Mouse (Mus musculus) ovary, postnatal 10 days (tissue): ENCODE measurements around the gene Abhd6.

ENCODE experiments used
- DNase-seq: peaks from one replicate; pipeline ENCODE4 v3.0.0; 2022; ENCODE audit warnings: low spot score

The Abhd6 gene

DNA sequence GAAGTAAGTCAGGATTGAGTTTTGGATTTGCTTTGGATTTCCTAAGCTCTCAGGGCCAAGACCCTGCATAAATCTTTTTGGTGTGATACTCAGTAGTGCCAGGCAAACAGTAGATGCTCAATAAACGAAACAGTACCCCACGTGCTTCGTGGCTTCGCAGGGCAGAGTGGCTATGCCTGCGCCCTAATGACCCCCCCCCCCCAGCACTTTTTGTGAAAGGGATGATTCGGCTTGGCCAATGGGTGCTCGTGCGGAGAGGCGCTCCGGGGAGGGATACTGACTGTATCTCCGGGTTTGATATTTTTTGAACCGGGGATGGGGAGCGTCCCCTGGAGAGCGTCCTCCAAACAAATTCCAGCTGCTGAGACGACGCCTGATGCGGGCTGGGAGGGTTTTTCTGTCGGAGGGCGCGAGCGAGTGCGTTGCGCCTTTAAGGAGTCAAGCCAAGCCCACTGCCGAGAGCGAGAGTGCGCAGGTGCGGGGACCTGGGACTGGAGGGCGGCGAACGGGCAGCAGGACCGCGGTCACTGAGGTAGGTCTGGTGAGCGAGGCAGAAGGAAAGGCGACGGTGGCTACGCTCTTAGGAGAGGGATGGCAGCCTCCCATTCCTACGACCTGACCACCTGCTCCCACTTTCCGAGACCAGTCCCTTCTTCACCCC, at the start of gene Abhd6:
TSS of gene Abhd6 (plus strand) at position 471 of the 661 bp plus-strand sequence.
- peak; percentile 71 for DNase-seq

DNA sequence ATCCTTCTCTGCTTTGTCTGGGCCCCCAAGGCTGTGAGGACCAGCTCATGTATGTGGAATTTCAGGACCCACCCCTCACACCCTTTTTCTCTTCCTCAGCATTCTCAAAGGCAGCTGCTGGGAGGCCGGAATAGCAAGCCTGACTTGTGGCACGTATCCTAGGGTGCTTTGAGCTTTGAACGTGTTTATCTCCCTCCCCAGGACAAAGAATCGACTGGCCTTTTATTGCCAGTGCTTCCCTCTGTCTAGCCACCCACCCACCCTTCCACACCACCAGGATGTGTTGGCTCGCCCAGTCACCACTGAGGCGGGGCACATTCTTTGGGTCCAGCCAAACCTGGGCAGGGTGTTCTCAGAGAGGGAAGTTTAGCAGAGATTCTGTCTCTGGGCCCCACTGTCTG, 48.6 kb upstream of the Abhd6 start:
- DNase-seq = no peak

DNA sequence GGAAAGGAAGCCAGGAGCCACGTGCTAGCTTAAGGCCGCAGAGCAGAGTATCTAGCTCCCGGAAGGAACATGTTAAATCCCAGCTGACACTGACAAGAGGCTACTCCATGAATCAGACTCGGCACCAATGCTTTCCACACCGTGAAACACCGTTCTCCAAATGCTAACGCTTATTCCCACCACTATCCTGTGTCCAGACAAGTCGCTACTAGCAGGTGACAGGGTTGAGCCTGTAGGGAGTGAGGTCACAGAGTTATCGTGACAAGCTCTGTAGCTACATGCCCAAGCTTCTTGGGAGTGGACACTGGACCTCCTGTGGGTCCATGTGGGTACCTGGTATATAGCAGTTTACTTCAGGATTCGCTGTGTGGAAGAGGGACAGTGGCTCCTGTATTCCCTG, 46.3 kb upstream of the Abhd6 start:
- no peak for DNase-seq

DNA sequence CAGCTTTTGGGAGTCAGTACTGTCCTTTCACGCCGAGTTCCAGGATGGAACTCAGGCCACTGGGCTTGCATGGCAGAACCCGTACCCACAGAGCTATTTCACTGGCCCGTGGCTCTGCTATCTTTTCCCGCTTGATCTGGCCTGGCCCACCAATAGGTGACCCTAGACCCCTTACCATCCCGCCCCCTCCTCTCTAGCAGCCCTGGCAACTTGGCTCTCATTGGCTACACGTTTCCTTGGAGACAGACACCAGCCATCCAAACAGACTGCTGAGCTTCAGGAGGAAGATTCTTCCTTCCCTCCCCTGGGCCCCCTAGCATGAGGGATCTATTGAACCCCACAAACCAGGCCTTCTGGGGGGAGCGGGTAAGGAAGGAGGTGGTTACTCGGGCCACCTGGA, 45.7 kb upstream of the Abhd6 start, which contains the start of gene Gm45521:
TSS of gene Gm45521 (plus strand) at position 240 of the 400 bp plus-strand sequence.
- DNase-seq = no peak

DNA sequence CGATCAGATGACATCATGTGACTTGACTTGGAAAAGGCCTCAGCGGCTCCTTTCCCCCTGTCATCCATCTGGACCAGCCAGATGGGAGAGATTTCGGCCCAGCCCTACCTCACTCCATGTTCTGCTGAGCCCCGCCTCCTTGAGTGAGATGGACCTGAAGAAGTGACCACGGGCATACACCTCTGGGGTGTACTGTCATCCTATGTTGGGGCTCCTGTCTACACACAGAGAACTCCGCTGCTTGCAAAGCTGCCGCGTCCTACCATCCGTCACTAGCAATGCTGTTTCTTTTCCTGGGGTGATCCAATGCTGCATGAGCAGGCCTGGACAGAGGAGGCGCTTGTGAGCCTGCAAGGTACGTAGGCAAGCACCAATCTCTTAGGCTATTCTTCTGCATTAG, 42.1 kb upstream of the Abhd6 start:
- DNase-seq = no peak

DNA sequence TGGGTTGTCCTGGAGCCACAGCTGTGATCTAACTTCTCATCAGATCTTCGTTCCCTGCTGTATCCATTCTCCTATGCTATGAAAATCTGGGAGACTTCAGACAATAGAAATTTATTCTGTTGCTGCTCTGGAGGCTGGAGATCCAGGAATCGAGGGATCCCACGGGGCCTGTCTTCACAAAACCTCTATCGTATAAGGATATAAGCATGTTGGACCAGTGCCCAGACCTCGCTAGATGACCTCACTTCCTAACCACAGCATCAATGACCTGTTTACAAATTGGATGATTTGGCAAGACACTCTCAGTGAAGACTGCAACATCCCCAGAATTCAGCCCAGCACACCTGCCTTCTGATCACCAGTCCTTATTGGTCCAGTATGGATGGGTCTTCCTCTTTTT, 41.0 kb upstream of the Abhd6 start:
- DNase-seq = no peak

DNA sequence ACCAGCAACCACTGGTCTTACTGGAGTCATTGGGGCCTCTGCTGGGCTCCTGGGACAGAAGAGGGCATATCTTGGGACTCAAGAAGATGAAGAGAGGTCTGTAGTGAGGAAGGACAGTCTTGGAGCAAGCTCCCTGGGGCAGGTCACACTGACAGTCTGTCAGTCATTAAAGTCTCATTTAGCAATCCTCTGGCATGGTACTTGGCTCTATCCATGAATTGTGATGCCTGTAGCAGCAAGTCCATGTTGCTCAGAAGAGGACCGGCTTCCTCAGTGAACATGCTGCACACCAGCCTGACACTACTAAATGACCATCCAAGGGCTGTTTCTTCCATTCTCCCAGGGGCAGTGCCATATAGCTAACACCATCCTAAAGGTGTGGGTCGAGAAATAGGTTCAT, 40.1 kb upstream of the Abhd6 start:
- no peak for DNase-seq

DNA sequence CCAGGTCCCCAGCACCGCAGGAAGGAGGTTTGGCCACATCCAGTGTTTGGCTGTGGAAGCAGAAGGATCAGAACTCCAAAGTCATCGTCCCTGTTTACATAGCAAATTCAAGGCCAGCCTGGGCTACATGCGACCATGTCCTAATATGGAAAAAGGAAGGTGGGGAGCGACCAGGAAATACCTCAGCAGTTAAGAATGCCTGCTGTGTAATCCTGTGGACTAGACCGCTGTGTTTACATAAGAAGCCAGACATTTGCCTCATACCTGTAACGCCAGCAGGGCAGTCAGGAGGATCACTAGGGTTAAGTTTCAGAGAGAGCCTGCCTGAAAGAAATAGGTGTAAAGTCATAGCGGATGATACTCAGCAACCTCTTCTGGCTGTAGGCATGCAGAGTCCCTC, 39.5 kb upstream of the Abhd6 start:
- no peak for DNase-seq

DNA sequence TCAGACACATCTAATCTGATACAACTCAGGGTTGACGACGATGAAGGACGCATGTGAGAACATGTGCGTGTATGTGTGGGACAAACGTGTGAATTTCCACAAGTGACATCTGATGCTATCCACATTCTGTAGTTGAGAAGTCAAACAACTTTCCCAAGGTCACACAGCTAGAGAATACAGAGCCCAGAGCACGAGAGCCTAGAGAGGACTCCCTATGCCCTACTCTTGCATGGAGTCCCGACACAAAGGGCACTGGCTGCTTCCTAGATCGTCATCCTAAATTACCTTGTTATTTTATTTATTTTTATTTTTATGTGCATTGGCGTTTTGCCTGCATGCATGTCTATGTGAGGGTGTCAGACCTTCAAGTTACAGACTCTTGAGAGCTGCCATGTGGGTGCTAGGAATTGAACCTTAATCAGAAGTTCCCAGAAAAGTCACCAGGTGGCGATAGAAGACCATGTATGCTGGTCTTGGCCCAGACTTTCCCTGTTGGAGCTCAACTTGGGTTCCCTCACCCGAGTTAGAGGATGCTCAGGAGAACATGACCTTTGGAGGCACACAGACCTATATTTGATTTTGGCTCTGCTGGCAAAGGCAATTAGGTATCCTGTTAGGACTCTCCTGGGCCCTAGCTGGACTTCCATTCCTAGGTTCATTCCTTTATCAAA, 38.3 kb upstream of the Abhd6 start:
- DNase-seq = no peak

DNA sequence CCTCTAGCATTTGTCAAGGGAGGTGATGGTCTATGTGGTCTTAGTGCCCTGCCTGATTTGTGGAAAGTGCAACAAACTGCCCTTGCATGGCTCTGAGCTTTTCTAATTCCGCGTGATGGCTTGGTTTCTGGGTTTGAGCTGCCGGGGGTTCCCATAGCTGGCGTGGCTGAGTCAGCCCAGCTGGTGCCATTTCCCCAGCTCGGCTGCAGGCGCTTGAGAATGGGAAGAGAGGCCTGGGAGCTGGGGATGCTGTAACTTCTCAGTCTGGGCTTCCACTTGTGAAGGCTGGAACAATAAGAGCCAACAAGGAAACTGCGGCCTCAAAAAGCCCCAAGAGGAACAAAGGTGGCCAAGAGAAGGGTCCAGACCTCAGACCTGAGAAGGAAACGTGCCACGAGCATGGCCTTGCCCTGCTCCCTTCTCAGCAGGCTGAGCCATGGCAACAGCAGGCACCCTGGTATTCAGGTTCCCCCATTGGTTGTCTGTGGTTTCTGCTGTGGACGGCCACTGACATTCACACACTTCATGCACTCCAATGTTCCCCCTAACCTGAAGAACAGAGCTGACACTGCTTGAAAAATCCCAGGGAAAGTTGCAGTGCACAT, 30.7 kb upstream of the Abhd6 start:
- no peak for DNase-seq

DNA sequence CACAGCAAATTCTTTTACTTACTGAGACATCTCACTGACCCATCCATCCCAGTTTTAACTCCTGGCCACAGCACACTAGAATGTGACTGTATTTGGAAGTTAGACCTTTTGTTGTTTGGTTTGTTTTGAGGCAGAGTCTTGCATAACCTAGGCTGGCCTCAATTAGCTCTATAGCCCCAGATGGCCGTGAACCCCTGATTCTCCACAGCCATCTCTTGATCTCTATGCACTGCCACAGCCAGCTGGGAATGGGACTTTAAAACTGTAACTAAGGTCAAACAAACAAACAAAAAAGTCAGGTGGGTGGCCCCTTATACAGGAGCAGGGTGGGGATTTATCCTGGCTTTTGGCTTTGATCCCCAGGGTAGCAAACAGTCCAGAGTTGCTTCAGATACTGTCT, 28.1 kb upstream of the Abhd6 start:
- DNase-seq = no peak

DNA sequence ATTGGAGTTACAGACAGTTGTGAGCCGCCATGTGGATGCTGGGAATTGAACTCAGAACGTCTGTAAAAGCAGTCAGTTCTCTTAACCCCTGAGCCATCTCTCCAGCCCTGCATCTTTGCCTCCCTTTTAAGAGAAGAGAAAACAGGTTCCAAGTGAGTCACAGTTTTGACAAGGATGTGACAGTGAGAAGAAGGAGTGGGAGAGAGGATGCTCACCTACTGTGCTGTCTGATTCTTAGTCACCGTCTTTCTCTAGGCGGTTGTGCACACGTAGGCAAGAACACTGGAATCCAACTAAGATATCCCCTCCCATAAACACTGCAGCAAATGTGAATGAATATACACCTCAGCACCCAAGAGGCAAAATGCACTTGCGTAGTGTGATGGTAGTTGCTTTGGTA, 27.5 kb upstream of the Abhd6 start:
- no peak for DNase-seq

DNA sequence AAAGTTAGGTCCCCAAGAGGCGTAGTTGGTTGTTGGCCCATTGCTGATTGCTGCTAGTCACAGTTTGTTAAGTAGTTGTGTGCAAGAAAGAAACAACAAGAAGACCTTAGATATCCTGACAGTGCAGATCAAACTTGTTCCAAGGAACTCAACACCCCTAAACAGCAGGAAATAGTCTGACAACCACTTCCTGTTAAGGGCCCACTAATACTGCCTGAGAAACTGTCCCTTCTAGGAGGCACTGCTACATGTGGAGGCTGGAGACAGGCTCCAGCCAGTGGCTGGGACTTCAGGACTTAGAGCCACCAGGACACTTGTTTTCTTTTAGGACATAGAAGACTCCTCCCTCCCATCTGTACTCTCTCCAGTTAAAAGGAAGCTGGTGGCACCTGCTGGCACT, 25.2 kb upstream of the Abhd6 start:
- no peak for DNase-seq

DNA sequence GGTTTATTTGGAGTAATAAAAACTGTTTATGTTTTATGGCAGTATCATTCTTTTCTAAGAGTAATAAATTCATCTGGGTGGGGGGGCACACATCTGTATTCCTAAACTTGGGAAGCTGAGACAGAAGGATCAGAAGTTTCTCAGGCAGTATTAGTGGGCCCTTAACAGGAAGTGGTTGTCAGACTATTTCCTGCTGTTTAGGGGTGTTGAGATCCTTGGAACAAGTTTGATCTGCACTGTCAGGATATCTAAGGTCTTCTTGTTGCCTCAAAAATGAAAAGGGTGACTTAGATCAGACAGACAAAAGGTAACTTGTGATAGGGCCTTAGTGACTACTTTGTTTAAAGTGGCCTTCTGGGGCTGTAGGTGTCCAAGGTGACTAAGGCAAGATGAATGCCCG, 24.5 kb upstream of the Abhd6 start:
- no peak for DNase-seq

DNA sequence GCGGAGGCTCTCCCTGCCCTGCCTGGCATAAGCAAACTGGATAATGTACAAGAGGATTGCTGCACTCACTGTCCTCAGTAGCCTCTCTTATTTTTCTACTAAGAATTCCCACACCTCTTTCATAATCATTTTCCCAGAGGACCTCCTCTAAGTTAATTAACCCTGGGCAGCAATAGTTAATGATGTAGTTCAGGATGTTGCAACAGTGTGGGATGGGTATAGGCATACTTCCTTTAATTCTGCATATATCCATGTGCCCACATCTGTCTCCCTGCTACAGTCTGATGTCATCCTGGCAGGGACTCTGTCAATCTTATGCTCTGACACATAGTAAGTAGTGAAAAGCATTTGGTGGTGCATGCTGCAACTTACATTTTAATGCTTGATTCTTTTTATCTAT, 21.5 kb upstream of the Abhd6 start:
- DNase-seq = no peak

DNA sequence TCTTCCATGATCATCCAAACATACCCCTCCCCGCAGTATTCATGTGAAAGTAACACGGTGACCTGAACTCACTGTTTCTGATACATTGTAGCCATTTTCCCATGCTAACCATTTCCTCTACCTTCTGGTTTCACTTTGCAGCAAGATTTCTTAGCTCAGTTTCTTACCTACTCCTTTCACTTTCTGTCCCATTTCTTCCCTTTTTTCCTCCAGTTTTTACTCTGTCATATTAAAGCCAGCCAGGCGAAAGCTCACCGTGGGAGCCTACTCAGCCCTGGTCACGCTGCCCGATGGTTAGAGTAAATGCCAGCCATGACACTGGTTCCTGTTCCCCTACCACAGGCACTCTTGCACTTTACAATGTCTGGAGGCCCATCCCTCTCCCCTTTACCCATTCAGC, 15.8 kb upstream of the Abhd6 start:
- DNase-seq = no peak

DNA sequence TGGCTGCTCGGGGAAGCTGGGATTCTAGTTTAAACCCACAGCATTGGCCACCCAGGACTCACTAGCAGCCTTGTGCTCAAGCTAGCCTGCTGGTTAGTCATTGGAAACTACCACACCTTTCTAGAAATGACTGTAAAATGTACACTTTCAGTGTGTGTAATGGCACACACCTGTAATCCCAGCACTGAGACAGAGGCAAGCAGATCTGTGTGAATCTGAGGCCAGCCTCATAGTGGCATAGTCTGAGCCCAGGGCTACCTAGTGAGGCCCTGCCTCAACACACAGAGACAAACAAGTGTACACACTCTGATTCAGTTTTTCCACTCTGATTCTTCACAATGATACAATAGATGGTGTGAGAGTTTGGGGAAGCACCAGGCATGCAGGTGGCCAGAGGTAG, 13.3 kb upstream of the Abhd6 start:
- DNase-seq = no peak

DNA sequence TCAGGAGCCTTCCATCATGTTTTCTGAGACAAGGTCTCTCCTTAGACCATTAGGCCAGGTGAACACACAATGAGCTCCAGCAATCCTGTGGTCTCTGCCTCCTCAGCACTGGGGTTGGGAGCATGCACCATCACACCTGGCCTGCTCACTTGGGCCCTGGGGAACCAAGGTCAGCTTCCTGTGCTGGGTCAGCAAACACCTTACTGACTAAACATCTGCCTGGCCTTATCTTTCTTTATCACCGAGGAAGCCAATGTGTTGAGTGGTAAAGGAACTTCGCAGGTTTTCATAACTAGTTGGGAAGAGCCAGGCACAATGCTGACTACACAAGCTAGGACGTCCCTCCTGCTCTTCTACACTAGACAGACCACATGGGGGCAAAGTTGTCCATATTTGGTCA, 12.7 kb upstream of the Abhd6 start:
- no peak for DNase-seq

DNA sequence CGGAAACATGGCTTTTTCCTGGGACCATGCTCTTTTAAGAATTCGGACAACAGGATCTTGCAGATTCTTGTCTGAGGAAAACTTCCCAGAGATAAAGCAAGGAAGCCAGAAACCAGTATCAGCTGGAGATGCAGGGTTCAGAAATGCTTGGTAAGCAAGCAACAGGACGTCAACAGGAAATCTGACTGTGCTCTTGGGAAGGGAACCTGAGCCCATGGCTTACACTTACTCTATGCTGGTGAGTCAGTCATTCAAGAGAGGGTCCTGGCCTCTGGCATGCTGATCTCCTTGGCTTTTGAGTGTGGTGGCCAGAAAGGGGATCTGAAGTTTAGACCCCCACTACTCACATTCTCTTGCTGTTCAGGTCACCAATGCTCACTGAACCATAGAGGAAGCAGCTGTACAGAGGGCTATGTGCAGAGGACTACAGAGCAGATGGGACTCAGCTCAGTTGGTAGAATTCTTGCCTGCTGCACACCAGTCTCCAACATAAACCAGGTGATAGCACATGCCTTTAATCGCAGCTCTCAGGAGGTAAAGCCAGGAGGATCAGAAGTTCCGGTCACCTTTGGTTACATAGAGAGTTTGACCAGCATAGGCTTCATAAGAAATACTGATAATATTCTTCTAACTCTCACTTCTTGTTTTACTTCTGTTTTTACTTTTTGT, 11.5 kb upstream of the Abhd6 start:
- DNase-seq = no peak

DNA sequence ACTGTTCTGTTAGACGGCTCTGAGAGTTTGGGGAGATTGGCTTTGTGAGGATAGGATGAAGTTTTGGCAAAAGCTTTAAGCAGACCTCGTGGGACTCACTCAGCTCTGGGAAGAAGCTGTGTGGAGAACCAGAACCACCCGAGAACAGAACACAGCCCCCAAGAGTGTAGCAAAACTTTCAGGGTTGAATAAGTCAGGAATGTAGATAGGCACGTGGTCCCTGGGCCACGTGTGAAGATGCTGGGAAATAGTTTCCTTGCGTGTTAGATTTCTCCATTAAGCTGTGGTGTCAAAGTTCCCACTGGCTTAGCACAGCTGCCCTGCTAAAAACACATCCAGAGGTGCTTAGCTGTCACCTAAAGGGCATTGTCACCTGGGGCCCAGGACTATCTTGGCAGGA, 10.5 kb upstream of the Abhd6 start:
- no peak for DNase-seq

DNA sequence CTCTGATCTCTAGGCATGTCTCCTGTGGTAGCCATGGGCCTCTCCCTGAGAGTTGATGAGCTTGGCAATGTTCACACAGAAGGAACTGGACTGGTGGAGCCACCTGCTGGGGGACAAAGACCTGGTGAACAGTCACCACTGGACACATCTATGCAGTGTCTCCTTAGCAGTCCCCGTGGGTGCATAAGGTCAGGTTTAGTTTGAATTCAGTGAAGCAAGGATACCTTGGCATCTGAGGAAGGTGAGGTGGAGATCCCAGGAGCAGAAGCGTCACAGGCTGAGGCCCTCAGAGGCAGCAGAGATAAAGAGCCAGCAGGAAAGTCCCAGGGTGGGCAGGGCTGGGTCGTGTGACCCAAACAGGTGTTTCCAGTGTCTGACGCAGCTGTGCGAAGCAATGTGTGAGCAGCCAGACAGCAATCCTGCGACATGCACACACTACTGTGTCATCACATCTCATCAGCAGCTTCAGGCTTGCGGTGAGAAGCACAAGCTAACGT, 8.4 kb upstream of the Abhd6 start, which contains the start of gene Dnase1l3:
TSS of gene Dnase1l3 (minus strand) at position 303 of the 497 bp plus-strand sequence.
- DNase-seq = no peak

DNA sequence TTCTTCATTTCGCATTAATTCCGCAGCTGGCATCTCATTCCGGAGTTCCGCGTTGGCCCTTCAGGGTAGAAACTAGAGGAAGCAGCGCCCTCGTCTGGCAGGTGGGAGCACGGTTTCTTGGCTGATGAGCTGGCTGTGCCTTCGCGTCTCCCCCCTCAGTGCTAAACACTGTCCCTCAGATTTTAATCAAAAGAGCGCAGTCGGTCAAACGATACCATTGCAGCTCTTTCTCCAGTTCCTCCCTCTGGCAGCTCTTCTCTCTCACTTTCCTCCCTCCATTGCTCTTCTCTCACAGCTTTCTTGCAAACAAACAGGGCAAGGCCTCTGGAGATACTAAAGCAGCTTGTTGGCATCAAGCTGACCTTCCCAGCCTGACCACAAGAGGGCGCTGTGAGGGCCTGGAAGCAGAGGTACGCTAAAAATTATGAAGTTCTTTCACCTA, 5.4 kb upstream of the Abhd6 start:
- peak; percentile 80 for DNase-seq

DNA sequence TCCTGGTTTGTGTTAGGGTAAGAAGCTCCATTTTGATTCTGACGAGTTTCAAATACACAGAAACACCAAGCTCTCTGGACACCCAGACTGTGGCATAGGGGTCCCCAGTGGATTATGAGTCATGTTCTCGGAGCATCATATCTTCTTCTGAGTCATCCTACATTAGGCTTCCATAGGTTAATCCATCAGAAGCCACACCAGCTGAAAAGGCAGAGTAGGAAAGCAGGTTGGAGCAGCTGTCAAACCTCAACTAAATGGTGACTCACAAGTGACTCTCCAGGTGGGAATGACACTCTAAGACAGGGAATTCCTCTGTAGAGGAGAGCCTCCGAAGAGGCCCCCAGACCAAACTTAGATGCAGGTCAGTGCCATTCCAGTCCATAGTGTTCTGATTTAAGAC, 3.7 kb upstream of the Abhd6 start:
- no peak for DNase-seq
